Mouse (Mus musculus): ENCODE measurements around the gene Pdia2. TPM values are rescaled to one million over a fixed set of nuclear protein-coding genes. Genes with fewer than 3 reads are reported as not detected.
"Not testable (repeated sequence)": the region's sequence is repeated elsewhere in the genome, so short reads cannot be mapped to it uniquely, and the experiment has no call there.

Pdia2 gene
- total RNA-seq, 2 experiments from 2014 or later, result not detected

GRCm38 (mm10) chr17:26203321-26203811, 4.5 kb upstream of the Pdia2 start:
- intact Hi-C loops (cut with DNase I; ENCODE audit: low total_unique reads), result no loop called here
- peak; percentile 19 for DNase-seq

DNA sequence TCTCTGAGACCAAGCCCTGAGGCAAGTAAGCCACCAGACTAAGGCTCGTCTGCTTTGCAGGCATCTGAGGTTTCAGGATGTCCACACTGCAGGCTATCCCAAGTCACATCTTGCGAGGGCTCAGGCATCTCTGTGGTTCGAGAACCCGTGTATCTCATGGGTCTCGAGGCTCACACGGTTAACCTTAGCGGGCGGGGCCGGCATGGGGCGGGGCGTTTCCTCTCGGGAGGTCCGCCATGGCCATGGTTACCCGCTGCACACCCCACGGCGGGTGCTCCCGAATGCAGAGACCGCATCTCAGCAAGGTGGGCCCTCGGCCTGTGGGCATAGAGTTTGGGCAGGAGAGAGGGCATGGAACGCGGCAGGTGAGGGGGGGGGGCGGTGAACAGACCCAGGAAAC, 3.9 kb upstream of the Pdia2 start, which contains the start of gene Rgs11:
Gene Rgs11, plus strand, starts transcription at position 215 of the 400 bp plus-strand sequence.
- peak; percentile 30 for DNase-seq
- intact Hi-C loops (cut with DNase I; ENCODE audit: low total_unique reads), result no loop called here

DNA sequence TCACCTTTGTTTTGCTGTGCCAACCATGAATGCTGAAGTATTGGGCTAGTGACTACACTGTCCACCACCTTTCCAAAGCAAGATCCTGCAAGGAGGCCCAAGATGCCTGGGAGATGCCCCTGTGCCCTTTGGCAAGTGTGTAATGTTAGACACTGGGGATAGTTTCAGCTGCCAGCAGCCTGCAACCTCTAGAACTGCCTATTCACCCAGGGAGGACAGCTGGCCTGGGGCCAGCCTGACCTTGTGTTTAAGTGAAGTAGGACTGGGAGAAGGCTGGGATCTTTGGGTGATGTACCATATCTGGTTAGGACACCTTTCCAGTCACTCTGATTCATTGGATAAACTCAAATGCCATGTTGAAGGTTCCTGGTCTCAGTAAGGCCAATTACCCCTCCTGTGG, 3.1 kb upstream of the Pdia2 start:
- intact Hi-C loops (cut with DNase I; ENCODE audit: low total_unique reads), result no loop called here
- DNase-seq, result no peak

- DNase-seq, result no peak
- intact Hi-C loops (cut with DNase I; ENCODE audit: low total_unique reads), result no loop called here
These were observed 2.2 kb upstream of the Pdia2 start for GRCm38 (mm10) chr17:26200831-26201705.

DNA sequence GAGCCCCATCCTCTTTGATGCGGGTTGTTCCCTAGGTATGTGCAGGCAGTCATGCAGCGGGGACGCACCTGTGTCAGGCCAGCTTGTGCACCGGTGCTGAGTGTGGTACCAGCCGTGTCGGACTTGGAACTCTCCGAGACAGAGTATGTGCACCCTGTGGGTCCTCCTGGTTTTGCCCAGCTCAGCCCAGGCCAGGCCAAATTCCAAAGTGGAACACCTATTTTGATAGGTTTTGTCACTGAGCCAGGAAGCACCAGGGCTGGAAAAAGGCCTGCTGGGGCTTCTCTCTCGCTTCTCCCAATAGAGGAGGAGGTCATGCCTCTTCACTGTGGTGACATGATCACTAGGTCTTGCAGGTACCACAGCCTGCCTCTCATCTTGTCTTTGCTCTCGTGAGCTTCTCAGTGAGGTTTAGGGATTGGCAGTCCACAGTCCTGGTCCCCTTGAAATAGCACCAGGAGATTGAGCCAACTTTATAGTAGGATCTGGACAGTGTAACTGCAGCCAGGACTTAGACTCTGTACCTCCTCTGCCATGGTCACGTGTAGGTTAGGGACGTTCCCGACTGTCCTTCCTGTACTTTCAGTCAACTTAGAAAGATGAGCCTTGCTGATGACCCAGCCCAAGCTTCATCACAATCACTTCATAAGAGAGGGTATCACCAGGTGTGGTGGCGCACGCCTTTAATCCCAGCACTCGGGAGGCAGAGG, 6.3 kb downstream of the Pdia2 start:
- intact Hi-C loops (cut with DNase I; ENCODE audit: low total_unique reads), result no loop called here
- no peak for DNase-seq

DNA sequence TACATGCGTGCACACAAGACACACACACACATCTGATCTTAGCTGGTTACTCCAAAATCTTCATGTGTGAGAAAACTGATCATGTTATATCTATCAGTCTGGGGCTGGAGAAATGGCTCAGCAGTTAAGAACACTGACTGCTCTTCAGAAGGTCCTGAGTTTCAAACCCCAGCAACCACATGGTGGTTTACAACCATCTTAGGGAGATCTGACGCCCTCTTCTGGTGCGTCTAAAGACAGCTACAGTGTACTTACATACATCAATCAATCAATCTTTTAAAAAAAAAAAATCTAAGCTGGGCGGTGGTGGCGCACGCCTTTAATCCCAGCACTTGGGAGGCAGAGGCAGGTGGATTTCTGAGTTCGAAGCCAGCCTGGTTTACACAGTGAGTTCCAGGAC, 7.4 kb downstream of the Pdia2 start:
- intact Hi-C loops (cut with DNase I; ENCODE audit: low total_unique reads); DNase-seq: not testable (repeated sequence)

- intact Hi-C loops (cut with DNase I; ENCODE audit: low total_unique reads), result no loop called here
- no peak for DNase-seq
These were observed 10.6 kb downstream of the Pdia2 start for GRCm38 (mm10) chr17:26188091-26188805.

DNA sequence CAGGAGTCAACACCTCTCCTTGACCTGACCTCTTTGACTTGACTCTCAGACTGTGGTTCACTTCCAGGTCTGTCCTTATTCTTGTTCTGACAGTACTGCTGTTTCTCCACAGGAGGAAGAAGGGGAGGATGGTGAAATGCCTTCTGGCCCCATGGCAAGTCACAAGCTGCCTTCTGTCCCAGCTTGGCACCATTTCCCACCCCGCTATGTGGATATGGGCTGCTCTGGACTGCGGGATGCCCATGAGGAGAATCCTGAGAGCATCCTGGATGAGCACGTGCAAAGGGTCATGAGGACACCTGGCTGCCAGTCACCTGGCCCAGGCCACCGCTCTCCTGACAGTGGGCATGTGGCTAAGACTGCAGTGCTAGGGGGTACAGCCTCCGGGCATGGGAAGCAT, 11.3 kb downstream of the Pdia2 start:
- no peak for DNase-seq
- intact Hi-C loops (cut with DNase I; ENCODE audit: low total_unique reads), result no loop called here

DNA sequence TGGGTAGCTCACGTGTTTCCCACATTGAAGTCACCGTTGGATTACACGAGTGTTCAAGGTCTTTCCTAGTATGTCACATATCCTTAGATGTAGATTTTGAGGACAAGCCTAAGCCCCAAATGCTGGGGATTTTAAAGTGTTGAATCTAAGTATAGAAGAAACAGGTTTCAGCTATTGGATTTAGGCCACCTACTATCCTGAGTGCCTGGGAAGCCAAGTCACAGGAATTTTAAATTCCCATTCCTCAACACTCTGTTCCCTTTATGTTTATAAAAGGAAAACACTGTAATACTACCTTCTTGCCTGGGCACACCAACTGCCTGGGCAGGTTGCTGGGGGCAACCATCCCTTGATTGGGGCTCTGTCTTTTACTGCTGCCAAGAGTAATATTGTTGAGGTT, 17.7 kb downstream of the Pdia2 start:
- intact Hi-C loops (cut with DNase I; ENCODE audit: low total_unique reads), result no loop called here
- DNase-seq, result no peak

- no peak for DNase-seq
- intact Hi-C loops (cut with DNase I; ENCODE audit: low total_unique reads), result no loop called here
These were observed 20.3 kb downstream of the Pdia2 start for GRCm38 (mm10) chr17:26178611-26179010.

- DNase-seq; intact Hi-C loops (cut with DNase I; ENCODE audit: low total_unique reads): not testable (repeated sequence)
These were observed 23.6 kb downstream of the Pdia2 start for GRCm38 (mm10) chr17:26175248-26175647.

DNA sequence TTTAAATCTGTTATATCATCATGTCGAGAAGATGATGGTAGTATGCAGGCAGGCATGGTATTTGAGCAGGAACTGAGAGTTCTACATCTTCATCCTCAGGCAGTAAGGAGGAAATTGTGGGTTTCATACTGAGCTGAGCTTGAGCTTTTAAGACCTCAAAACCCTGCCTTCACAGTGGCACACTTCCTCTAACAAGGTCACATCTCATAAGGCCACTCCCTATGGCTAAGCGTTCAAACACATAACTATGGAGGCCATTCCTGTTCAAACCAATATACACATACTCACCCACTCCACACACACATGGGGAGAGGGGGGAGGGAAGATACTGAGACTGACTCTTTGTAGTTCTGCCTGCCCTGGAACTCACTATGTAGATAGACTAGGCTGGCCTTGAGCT, 30.8 kb downstream of the Pdia2 start:
- intact Hi-C loops (cut with DNase I; ENCODE audit: low total_unique reads), result no loop called here
- DNase-seq, result no peak

- intact Hi-C loops (cut with DNase I; ENCODE audit: low total_unique reads), result no loop called here
- DNase-seq, result no peak
These were observed 36.2 kb downstream of the Pdia2 start for GRCm38 (mm10) chr17:26162736-26163135.

DNA sequence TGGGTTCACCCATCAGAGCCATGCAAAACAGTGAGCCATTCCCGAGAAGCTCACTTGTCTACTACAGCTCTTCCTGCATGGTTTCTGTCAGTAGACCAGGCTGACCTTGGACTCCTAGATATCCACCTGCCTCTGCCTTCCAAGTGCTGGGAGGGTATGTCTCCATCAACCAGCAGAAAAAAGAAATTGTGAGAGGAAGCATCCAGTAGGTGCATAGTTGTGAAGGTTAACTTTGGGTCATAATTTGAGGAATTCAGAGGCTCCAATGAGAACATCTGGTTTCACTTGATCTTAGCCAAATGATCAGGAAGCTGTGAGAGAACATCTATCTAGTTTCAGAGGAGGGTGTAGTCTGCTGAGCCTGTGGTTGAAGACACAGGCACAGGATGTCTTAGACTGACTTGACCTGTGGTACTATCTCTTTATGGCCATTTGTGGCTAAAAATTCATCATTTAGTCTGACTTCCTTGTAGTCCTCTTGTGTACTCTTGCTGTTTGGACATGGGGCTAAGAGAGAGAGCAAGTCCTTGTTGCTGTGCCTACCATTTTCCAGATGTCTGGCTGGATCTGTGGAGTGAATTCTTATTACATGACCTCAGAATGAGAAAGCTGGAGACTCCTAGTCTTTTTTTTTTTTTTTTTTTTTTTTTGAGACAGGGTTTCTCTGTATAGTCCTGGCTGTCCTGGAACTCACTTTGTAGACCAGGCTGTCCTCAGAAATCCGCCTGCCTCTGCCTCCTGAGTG, 46.8 kb downstream of the Pdia2 start:
- DNase-seq, result no peak
- intact Hi-C loops (cut with DNase I; ENCODE audit: low total_unique reads), result no loop called here

DNA sequence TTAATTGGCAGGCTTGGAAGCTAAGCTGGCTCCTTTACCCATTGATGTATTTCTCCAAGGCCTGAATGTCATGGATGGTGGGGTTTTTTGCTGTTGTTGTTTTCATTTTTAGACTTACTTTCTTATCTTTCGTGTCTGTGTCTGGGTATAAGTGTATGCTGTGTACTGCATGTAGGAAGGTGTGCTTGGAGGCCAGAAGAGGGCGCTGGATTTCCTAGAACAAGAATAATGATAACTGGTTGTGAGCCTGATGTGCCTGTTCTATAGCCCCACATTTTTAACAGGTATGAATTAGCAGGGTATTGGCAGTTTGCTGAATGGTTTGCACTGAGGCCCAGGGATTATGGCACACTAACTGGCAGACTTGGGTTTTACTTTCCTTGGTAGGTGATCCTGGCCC, 49.8 kb downstream of the Pdia2 start:
- intact Hi-C loops (cut with DNase I; ENCODE audit: low total_unique reads), result no loop called here
- DNase-seq, result no peak
